Mouse (Mus musculus) erythroblast, embryonic 14.5 days (primary cell): ENCODE results near the gene Topaz1.

ENCODE experiments used
- GATA1 ChIP-seq: IDR thresholded peaks from 2 replicates; pipeline ENCODE4 v1.6.1; 2012; ENCODE audit warnings: low read length, inconsistent platforms, mixed read lengths
- TAL1 ChIP-seq: IDR thresholded peaks from 3 replicates; pipeline ENCODE4 v1.6.1; 2012; ENCODE audit warnings: low read length, inconsistent platforms, mixed read lengths

- TF ChIP-seq GATA1, result no peak
- TF ChIP-seq TAL1, result no peak
Measured at GRCm38 (mm10) chr9:122807186-122807585, 60.0 kb downstream of the Topaz1 start.
